Mouse (Mus musculus): Measurements from ENCODE around the gene Gtf2ird1. TPM values are rescaled to one million over a fixed set of nuclear protein-coding genes. Genes with fewer than 3 reads are reported as not detected.
A peak's percentile ranks its signal among the peaks of the same experiment; 100 is the strongest.

The Gtf2ird1 gene
- polyA plus RNA-seq, 1 experiment from 2014 or later, result 95.9 TPM

GRCm38 (mm10) chr5:134325856-134326566 is 130.5 kb downstream of the Gtf2ird1 start:
- no peak overlapping the region for H3K4me3 ChIP-seq
- WGBS, result 82% methylated on average over 13 of the region's 13 CpGs
- H3K27me3 ChIP-seq, result no peaks in the 10 kb centered on the region
- no peak overlapping the region for H3K4me2 ChIP-seq (replicated peaks)
- H3K9ac ChIP-seq, result no peak overlapping the region
- peaks cover 2% of the 10 kb centered on the region; the same call in 1 of the 2 replicates for H3K4me1 ChIP-seq
- ATAC-seq (ENCODE audit: low FRiP score), result no peak
- H3K27ac ChIP-seq, result no peak overlapping the region
- no peaks in the 10 kb centered on the region for H3K9me3 ChIP-seq (replicated peaks)
- H3K36me3 ChIP-seq, result no peaks in the 10 kb centered on the region

DNA sequence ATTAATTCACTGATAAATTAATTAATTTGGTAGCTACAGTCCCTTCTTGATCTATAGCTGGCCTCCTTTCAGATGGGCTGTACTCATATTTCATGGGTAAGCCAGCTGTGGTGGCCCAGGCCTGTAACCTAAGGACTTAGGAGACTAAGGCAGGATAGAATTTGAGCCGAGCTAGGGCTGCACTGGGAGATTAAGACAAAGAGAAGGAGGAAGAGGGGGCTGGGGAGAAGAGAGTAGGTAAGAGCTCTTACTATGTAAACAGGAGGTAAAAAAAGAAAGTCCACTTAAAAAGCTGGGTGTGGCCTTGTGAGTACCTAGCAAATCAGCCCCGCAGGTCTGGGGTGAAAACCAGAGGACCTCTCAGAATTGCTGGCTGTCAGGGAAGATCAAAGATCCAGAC is 132.6 kb downstream of the Gtf2ird1 start:
- no peak for ATAC-seq (ENCODE audit: low FRiP score)
- no peak overlapping the region for H3K4me2 ChIP-seq (replicated peaks)
- no peaks in the 10 kb centered on the region for H3K27me3 ChIP-seq
- 0 out of 2 replicates have a peak overlapping the region, but pooled peaks have one; percentile 7 for H3K27ac ChIP-seq
- WGBS, result 57% methylated on average over 2 of the region's 2 CpGs
- H3K4me1 ChIP-seq, result no peaks in the 10 kb centered on the region
- no peak overlapping the region for H3K9ac ChIP-seq
- no peak overlapping the region for H3K4me3 ChIP-seq
- no peaks in the 10 kb centered on the region for H3K36me3 ChIP-seq
- H3K9me3 ChIP-seq (replicated peaks), result no peaks in the 10 kb centered on the region

DNA sequence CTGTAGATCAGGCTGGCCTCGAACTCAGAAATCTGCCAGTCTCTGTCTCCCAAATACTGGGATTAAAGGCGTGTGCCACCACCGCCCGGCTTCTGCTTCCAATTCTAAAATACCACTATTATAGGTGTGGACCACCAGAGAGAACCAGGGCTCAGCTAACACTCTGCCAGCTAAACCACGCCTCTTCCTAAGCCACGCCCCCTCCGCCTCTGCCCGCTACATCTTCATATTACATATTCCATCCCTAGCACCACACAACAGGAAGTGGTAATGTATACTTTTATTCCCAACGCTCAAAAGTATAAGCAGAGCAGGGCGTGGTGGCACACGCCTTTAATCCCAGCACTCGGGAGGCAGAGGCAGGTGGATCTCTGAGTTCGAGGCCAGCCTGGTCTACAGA is 133.2 kb downstream of the Gtf2ird1 start:
- no peak overlapping the region for H3K9ac ChIP-seq
- H3K27ac ChIP-seq, result no peak overlapping the region
- no peak overlapping the region for H3K4me3 ChIP-seq
- WGBS, result 91% methylated on average over 13 of the region's 13 CpGs
- no peaks in the 10 kb centered on the region for H3K9me3 ChIP-seq (replicated peaks)
- ATAC-seq (ENCODE audit: low FRiP score), result no peak
- H3K36me3 ChIP-seq, result no peaks in the 10 kb centered on the region
- no peak overlapping the region for H3K4me2 ChIP-seq (replicated peaks)
- no peaks in the 10 kb centered on the region for H3K27me3 ChIP-seq
- H3K4me1 ChIP-seq, result no peaks in the 10 kb centered on the region

DNA sequence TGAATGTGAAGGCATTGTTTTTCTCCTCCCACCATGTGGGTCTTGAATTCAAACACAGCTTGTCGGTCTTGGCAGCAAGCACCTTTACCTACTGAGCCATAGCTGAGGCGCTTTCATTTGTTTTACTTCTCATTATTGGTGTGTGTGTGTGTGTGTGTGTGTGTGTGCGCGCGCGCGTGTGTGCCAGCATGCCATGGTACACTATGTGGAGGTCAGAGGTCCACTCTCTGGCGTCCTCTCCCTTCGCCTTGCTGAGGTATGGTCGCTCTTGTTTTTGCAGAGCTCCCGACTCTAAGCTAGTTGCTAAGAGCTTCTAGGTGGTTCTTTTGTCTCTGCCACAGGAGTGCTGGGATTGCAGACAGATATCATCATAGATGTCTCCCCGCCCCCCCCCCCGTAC is 134.2 kb downstream of the Gtf2ird1 start:
- Histone ChIP-seq H3K27ac (no peak overlapping the region), H3K9me3 (replicated peaks) (no peaks in the 10 kb centered on the region), H3K4me1 (no peaks in the 10 kb centered on the region), H3K4me3 (no peak overlapping the region), H3K36me3 (no peaks in the 10 kb centered on the region), H3K27me3 (no peaks in the 10 kb centered on the region), H3K9ac (no peak overlapping the region), H3K4me2 (replicated peaks) (no peak overlapping the region)
- WGBS, result 82% methylated on average over 13 of the region's 13 CpGs
- ATAC-seq (ENCODE audit: low FRiP score), result no peak

DNA sequence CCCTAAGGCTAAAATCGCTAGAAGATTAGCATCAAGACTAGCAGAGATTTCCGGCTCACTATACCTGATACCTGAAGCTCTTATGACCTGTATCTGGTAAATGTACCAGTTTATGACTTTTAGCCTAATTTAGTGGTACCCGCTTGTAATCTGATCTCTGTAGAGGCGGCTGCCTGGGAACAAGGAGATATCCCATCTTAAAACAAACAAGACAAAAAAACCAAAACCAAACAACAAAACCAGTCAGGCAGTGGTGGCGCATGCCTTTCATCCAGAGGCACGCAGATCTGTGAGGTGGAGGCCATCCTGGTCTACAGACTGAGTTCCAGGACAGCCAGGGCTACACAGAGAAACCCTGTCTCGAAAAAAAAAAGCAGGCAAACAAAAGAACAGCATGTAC is 134.8 kb downstream of the Gtf2ird1 start:
- H3K4me2 ChIP-seq (replicated peaks), result no peak overlapping the region
- no peak for ATAC-seq (ENCODE audit: low FRiP score)
- peaks cover 2% of the 10 kb centered on the region; the same call in 1 of the 2 replicates for H3K4me1 ChIP-seq
- H3K27me3 ChIP-seq, result no peaks in the 10 kb centered on the region
- H3K36me3 ChIP-seq, result no peaks in the 10 kb centered on the region
- no peak overlapping the region for H3K27ac ChIP-seq
- H3K9ac ChIP-seq, result no peak overlapping the region
- no peak overlapping the region for H3K4me3 ChIP-seq
- WGBS, result 78% methylated on average over 7 of the region's 7 CpGs
- H3K9me3 ChIP-seq (replicated peaks), result no peaks in the 10 kb centered on the region

GRCm38 (mm10) chr5:134318903-134319302 is 137.6 kb downstream of the Gtf2ird1 start:
- no peak overlapping the region for H3K9ac ChIP-seq
- no peak overlapping the region for H3K27ac ChIP-seq
- H3K9me3 ChIP-seq (replicated peaks), result no peaks in the 10 kb centered on the region
- H3K36me3 ChIP-seq, result no peaks in the 10 kb centered on the region
- no peaks in the 10 kb centered on the region for H3K27me3 ChIP-seq
- H3K4me3 ChIP-seq, result no peak overlapping the region
- ATAC-seq (ENCODE audit: low FRiP score), result no peak
- 87% methylated on average over 6 of the region's 6 CpGs for WGBS
- peaks cover 14% of the 10 kb centered on the region for H3K4me1 ChIP-seq
- H3K4me2 ChIP-seq (replicated peaks), result no peak overlapping the region

DNA sequence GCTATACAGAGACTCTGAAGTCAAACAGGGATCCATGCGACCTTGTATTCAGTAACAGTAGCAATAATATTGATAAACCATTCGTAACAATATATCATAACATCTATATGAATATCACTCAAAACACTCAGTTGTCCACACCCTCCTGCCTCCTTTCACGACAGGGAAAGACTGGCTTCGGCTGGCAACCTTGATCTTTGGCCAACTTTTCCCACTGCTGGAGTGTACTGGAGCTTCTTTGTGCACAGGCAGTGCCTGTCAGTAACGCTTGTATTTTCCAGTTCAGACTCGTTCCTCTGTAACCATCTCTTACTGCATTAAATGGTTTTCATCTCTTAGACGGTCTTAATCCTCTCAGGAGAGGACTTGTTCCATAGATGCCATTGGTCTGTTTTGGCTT is 139.8 kb downstream of the Gtf2ird1 start:
- Histone ChIP-seq H3K36me3 (no peaks in the 10 kb centered on the region), H3K4me3 (no peak overlapping the region), H3K27me3 (no peaks in the 10 kb centered on the region), H3K27ac (peak overlapping the region; percentile 98), H3K4me1 (peaks cover 25% of the 10 kb centered on the region), H3K9ac (no peak overlapping the region), H3K9me3 (replicated peaks) (no peaks in the 10 kb centered on the region), H3K4me2 (replicated peaks) (peak overlapping the region; percentile 68; the same call in 1 of the 2 replicates)
- no peak for ATAC-seq (ENCODE audit: low FRiP score)
- 68% methylated on average over 7 of the region's 7 CpGs for WGBS

DNA sequence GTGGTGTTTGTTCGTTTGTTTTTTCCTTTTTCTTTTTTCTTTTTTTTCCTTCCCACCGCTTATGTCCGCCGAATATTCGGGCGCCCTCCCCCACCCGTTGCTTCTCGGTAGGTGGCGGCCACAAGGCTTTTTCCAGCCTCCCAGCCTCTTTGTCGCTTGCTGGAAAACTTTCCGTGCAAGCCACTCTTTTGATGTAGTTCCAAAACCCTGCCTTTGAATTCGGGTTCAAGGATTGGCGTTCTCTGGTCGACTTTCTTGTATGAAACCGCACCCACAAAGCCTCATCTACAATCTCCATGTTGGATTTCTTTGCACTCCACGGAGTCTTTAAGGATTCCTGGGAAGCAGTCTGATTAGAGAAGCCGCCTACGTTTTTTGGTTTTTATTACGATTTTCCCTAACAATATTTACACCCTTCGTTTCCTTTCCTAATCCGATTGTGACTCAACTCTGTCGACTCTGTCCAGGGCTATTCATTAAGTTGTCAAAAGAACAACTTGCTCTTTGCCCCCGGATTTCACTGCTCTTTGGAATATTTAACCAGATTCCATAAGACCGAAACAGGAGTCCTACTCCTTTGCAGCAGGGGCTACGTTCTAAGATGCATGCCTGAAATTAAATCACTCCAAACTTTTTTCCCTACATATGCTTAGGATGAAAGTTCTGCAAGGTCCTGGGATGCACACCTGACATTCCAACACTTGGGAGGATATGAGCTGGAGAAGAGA is 140.7 kb downstream of the Gtf2ird1 start:
- Histone ChIP-seq H3K27ac (peak overlapping the region; percentile 98), H3K36me3 (peaks cover 8% of the 10 kb centered on the region), H3K9me3 (replicated peaks) (no peaks in the 10 kb centered on the region), H3K4me1 (peaks cover 31% of the 10 kb centered on the region), H3K9ac (peak overlapping the region; percentile 73), H3K27me3 (no peaks in the 10 kb centered on the region), H3K4me2 (replicated peaks) (peak overlapping the region; percentile 68), H3K4me3 (peak overlapping the region; percentile 84; the same call in 1 of the 2 replicates)
- WGBS, result under 1% methylated on average over 25 of the region's 25 CpGs
- ATAC-seq (ENCODE audit: low FRiP score), result no peak

- peak within 1 kb of the TSS; percentile 99 for H3K9ac ChIP-seq
- H3K4me3 ChIP-seq, result peak within 1 kb of the TSS; percentile 84
- ATAC-seq (ENCODE audit: low FRiP score), result peak; percentile 92
- 1% methylated on average over 40 of the region's 40 CpGs for WGBS
- H3K9me3 ChIP-seq (replicated peaks), result no peaks in the 10 kb centered on the region
- no peaks in the 10 kb centered on the region for H3K27me3 ChIP-seq
- H3K36me3 ChIP-seq, result peaks cover 16% of the 10 kb centered on the region
- H3K4me2 ChIP-seq (replicated peaks), result peak within 1 kb of the TSS; percentile 80
- peak within 1 kb of the TSS; percentile 100 for H3K27ac ChIP-seq
- H3K4me1 ChIP-seq, result peaks cover 37% of the 10 kb centered on the region
These were observed 141.6 kb downstream of the Gtf2ird1 start, which contains the start of gene Gtf2i for GRCm38 (mm10) chr5:134314688-134315622. Gene Gtf2i, minus strand, starts transcription at chr5:134314760.

DNA sequence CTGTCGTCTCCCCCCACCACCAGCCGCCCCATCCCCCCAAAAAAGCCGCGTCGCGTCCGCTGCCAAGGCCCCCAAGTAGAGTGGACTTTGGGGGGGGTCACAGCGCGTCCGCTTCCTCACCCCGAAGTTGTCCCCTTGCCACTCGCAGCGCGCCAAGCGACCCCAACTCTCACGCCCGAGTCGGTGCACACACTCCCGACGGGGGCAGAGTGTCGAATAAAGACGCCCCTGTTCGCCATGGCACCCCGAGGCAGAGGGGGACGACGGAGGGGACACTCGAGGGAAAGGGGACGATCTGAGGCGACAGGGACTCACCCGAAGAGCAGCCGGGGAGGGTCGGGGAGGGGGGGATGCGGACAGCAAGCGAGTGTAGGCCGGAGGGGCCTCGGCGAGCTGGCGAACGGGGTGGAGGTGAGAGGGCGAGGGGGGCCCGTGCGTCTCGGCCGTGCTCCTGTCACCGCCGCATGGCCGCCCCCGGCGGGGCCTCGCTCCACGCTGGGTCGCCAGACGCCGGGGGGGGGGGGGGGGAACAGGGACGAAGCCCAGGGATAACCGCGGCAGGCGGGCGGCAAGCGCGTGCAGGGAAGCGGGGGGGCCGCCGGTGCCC is 142.3 kb downstream of the Gtf2ird1 start:
- Histone ChIP-seq H3K4me2 (replicated peaks) (peak overlapping the region; percentile 80), H3K4me3 (peak overlapping the region; percentile 84), H3K27ac (peak overlapping the region; percentile 100), H3K36me3 (peaks cover 24% of the 10 kb centered on the region), H3K4me1 (peaks cover 37% of the 10 kb centered on the region), H3K9me3 (replicated peaks) (0 out of 2 replicates have a peak, but pooled peaks cover 3% of the 10 kb centered on the region), H3K27me3 (no peaks in the 10 kb centered on the region), H3K9ac (peak overlapping the region; percentile 99)
- ATAC-seq (ENCODE audit: low FRiP score), result peak; percentile 57
- WGBS, result under 1% methylated on average over 56 of the region's 64 CpGs

DNA sequence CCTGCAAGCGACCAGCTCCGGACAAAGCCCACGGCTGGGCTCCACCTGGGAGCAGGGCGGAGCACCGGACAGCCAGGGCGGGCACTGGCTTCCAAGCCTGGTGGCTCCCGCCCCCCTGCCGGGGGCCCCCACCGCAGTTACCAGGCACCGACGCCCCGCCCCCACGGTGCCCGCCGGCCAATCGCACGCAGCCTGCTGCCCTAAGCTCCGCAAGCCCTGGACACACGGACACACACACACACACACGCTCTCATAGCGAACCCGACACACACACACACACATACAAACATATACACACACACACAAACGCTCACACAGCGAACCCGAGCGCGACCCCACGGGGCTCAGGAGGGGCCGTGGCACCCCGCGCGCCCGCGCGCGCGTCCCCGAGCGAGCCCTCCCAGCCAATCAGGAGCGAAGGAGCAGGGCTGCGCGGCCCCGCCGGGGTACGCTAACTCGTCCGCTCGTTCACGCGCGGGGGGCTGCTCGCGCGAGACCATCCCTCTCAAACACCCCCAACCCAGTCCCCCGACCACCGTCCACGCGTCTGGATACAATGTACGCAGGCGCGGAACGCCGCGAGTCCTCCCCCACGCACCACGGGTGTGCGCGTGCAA is 143.0 kb downstream of the Gtf2ird1 start:
- Histone ChIP-seq H3K9ac (peak overlapping the region; percentile 99), H3K4me1 (peaks cover 37% of the 10 kb centered on the region), H3K4me3 (peak overlapping the region; percentile 84), H3K9me3 (replicated peaks) (0 out of 2 replicates have a peak, but pooled peaks cover 4% of the 10 kb centered on the region), H3K27me3 (no peaks in the 10 kb centered on the region), H3K4me2 (replicated peaks) (peak overlapping the region; percentile 80), H3K36me3 (peaks cover 27% of the 10 kb centered on the region), H3K27ac (peak overlapping the region; percentile 100)
- under 1% methylated on average over 65 of the region's 68 CpGs for WGBS
- ATAC-seq (ENCODE audit: low FRiP score), result peak; percentile 78
